Mouse (Mus musculus): Measurements from ENCODE around the gene Olfr1173. TPM values are rescaled to one million over a fixed set of nuclear protein-coding genes. Genes with fewer than 3 reads are reported as not detected.

Olfr1173 gene
- not detected for total RNA-seq (2021)
- long read RNA-seq, experiment 1, result 0 reads
- long read RNA-seq, experiment 2, result 0 reads

DNA sequence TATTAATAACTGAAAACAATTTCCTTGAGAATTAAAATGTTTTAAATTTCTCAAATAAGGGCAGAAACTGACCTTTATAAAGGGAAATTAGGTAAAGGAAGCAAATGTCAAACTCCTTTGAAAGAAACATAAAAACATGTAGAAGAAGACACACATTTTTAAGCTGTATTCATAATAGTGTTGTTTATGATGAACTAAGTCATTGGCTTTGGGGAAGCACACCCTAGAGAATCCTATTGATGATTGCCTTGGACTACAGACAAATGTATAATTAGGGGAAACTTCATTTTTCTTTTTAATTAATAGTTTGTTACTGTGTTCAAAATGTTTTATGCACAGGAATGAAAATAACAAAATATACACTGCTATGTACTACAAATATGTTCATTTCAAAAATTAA lies at the start of gene Olfr1173:
Gene Olfr1173 (minus strand): TSS at position 101 of the 400 bp plus-strand sequence.
- no peak for DNase-seq (ENCODE audit: low spot score in 2 of 2)

DNA sequence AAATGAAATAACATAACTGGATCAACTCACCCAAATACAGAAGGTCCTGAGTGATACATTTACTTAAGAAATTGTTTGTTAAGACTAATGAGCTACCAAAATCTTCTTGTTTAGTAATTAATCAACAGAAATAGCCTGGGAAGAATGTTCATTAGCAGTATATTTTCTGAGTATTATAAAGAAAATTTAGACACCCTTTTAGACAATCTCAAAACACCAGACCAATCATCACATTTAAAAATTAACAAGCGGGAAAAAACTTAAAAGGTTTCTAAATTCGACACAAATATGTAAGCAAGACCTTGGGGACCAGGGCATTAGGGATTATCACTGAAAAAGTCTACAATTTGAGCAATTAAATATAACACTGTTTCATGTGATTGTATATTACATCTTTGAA lies 47.4 kb upstream of the Olfr1173 start, which contains the start of gene Olfr1175-ps:
Gene Olfr1175-ps (minus strand): TSS at position 101 of the 400 bp plus-strand sequence.
- no peak for DNase-seq (ENCODE audit: low spot score in 2 of 2)

DNA sequence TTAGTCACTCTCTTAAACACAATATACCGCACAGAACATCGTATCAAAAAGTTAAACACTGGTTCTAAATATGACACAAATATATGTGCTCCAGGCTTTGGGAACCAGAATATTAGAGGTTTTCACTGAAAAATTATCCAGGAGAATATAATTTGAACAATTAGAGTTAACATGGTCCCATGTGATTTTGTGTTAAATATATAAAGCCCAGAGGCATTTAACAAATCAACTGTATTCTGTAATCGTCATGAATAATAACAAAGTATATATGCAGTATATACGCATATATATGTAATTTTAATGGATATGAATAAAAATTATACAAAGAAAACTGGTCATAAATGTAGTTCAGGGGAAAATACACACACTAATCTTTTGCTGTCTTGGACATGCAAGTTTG lies 35.4 kb upstream of the Olfr1173 start, which contains the start of gene Olfr1174-ps:
Gene Olfr1174-ps (minus strand): TSS at position 101 of the 400 bp plus-strand sequence.
- DNase-seq (ENCODE audit: low spot score in 2 of 2), result no peak

DNA sequence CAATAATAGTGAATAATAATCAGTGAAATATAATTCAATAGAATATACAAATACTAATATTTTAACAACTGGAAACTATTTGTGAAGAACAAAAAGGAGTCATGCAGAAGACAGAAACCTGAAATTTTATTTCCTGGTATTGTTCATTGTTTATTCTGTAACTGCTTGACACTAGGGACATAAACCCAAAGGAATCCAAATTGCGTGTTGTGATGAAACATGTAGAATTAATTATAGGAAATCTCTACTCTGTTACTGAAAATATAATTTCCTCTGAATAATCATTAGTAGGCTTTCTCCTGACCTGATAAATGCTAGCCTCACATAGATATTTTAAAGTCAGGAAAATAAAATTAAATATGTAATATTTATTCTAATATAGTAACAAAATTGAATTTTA lies 51.4 kb downstream of the Olfr1173 start, which contains the start of gene Olfr1170:
Gene Olfr1170 (minus strand): TSS at position 101 of the 400 bp plus-strand sequence.
- DNase-seq (ENCODE audit: low spot score in 2 of 2), result no peak

Other genes with a start within 250 kb of the Olfr1173 start
- not detected for gene Olfr73, start 242.2 kb downstream of the Olfr1173 start, total RNA-seq (2021)
- gene Olfr1162, start 228.7 kb downstream of the Olfr1173 start, total RNA-seq (2021), result not detected
- not detected for gene Olfr1163, start 208.0 kb downstream of the Olfr1173 start, total RNA-seq (2021)
- gene Olfr1164, start 185.9 kb downstream of the Olfr1173 start, total RNA-seq (2021), result not detected
- gene Olfr1166, start 151.6 kb downstream of the Olfr1173 start, total RNA-seq (2021), result not detected
- gene Olfr1167, start 124.7 kb downstream of the Olfr1173 start, total RNA-seq (2021), result not detected
- gene Olfr1168, start 98.0 kb downstream of the Olfr1173 start, total RNA-seq (2021), result not detected
- not detected for gene Olfr1170, start 51.5 kb downstream of the Olfr1173 start, total RNA-seq (2021)
- not detected for gene Olfr1174-ps, start 35.3 kb upstream of the Olfr1173 start, total RNA-seq (2021)
- gene Olfr1175-ps, start 47.3 kb upstream of the Olfr1173 start, total RNA-seq (2021), result not detected
- gene Olfr1176, start 56.8 kb upstream of the Olfr1173 start, total RNA-seq (2021), result not detected
- gene Olfr1177-ps, start 66.6 kb upstream of the Olfr1173 start, total RNA-seq (2021), result not detected
- gene Olfr1178, start 107.2 kb upstream of the Olfr1173 start, total RNA-seq (2021), result not detected
- not detected for gene Olfr1179, start 126.6 kb upstream of the Olfr1173 start, total RNA-seq (2021)
- not detected for gene Olfr1180, start 139.3 kb upstream of the Olfr1173 start, total RNA-seq (2021)
- gene Olfr1181, start 146.3 kb upstream of the Olfr1173 start, total RNA-seq (2021), result not detected
- not detected for gene Gm13757, start 169.3 kb upstream of the Olfr1173 start, total RNA-seq (2021)
- gene Olfr1183, start 175.0 kb upstream of the Olfr1173 start, total RNA-seq (2021), result not detected
- gene Olfr1184, start 203.7 kb upstream of the Olfr1173 start, total RNA-seq (2021), result not detected
- gene Olfr1185-ps1, start 213.4 kb upstream of the Olfr1173 start, total RNA-seq (2021), result not detected
- not detected for gene Olfr1186, start 238.7 kb upstream of the Olfr1173 start, total RNA-seq (2021)

All from left cerebral cortex, adult 18-20 months (tissue).